Mouse (Mus musculus) lung, embryonic 14.5 days (tissue): ENCODE results near the gene Fbp2. TPM values are rescaled to one million over a fixed set of nuclear protein-coding genes. Genes with fewer than 3 reads are reported as not detected.

ENCODE experiments used
- ATAC-seq: fragments of 200-750 bp; cut with Nextera tagmentation; 2 replicates; pipeline ENCODE4 v1.8.0; 2017; ENCODE audit warnings: mild to moderate bottlenecking, moderate TSS enrichment, moderate library complexity; ENCODE audit not compliant: insufficient read depth
- DNase-seq: peaks from one replicate; pipeline ENCODE4 v3.0.0-alpha.2; 2015
- H3K27ac ChIP-seq: fragments of 300-500 bp; sonication (generic); 2 replicates; pipeline ENCODE4 v1.5.1; 2014; ENCODE audit warnings: low read depth, mild to moderate bottlenecking, moderate library complexity
- H3K27me3 ChIP-seq: fragments of 300-500 bp; sonication (generic); 2 replicates; pipeline ENCODE4 v1.6.1; 2014; ENCODE audit warnings: low read length, control low read depth; ENCODE audit not compliant: insufficient read depth
- H3K36me3 ChIP-seq: fragments of 300-500 bp; sonication (generic); 2 replicates; pipeline ENCODE4 v1.6.1; 2014; ENCODE audit warnings: control low read depth; ENCODE audit not compliant: insufficient read depth
- H3K4me1 ChIP-seq: fragments of 300-500 bp; sonication (generic); 2 replicates; pipeline ENCODE4 v1.6.1; 2014; ENCODE audit warnings: antibody characterized with exemption, control low read depth; ENCODE audit not compliant: insufficient read depth
- H3K4me2 ChIP-seq: fragments of 300-500 bp; sonication (generic); 2 replicates; pipeline ENCODE4 v1.6.1; 2014; ENCODE audit warnings: mild to moderate bottlenecking
- H3K4me3 ChIP-seq: fragments of 300-500 bp; sonication (generic); 2 replicates; pipeline ENCODE4 v1.5.1; 2014; ENCODE audit warnings: low read depth, low read length
- H3K9ac ChIP-seq: fragments of 300-500 bp; sonication (generic); 2 replicates; pipeline ENCODE4 v1.6.1; 2014
- H3K9me3 ChIP-seq: fragments of 300-500 bp; sonication (generic); 2 replicates; pipeline ENCODE4 v1.6.1; 2016; ENCODE audit warnings: low read depth, low read length, control low read depth
- CTCF ChIP-seq: IDR thresholded peaks from 2 replicates; pipeline ENCODE4 v1.5.1; 2016; ENCODE audit warnings: antibody characterized with exemption, low read depth
- WGBS: fragments of 180-500 bp; shearing (Covaris S2); extraction: QIAGEN DNeasy Blood & Tissue Kit; methylation state at CpG from one replicate; pipeline ENCODE4 v1.1.7; 2014; 5-methylcytosine and 5-hydroxymethylcytosine counted together
- polyA plus RNA-seq: library from polyadenylated mRNA; unstranded; fragments of >200 nt; fragmentation: Nextera tagmentation; extraction: Ambion mirVana; gene quantifications from 2 replicates; pipeline ENCODE4 v1.2.1, GENCODE M21; 2014

The Fbp2 gene
- polyA plus RNA-seq, 1 experiment from 2014 or later: not detected

GRCm38 (mm10) chr13:62879411-62879810 is 21.2 kb upstream of the Fbp2 start:
- Histone ChIP-seq H3K4me1 (no peaks in the 10 kb centered on the region), H3K27ac (no peak overlapping the region), H3K4me2 (no peak overlapping the region), H3K36me3 (no peaks in the 10 kb centered on the region), H3K9me3 (no peaks in the 10 kb centered on the region), H3K9ac (no peak overlapping the region), H3K27me3 (no peaks in the 10 kb centered on the region), H3K4me3 (no peak overlapping the region)
- TF ChIP-seq CTCF: no peak
- ATAC-seq: no peak
- WGBS: 38% methylated on average over 6 of the region's 6 CpGs
- no peak for DNase-seq

DNA sequence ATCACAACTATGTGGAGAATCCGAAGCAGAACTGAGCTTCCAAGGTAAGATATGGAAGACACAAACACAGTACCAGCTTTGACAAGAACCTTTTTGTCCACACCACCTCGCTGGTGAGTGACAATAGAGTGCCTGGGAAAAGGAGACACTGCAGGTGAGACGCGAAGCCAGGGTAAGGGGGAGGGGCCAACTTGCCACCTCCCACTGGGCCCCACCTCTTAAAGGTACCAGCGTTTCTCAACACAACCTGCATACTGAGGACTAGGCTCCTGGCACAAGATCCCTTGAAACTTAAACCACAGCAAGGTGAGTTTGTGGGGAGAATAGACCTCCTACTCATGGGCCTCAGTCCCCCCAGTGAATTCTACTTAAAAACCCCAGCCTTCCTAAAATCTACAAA is 19.0 kb upstream of the Fbp2 start:
- no peaks in the 10 kb centered on the region for H3K4me1 ChIP-seq
- no peak overlapping the region for H3K9ac ChIP-seq
- DNase-seq (no peak), ATAC-seq (peak; percentile 55; the same call in 1 of the 2 replicates)
- WGBS: 5% methylated on average over 5 of the region's 5 CpGs
- H3K36me3 ChIP-seq: no peaks in the 10 kb centered on the region
- no peak overlapping the region for H3K4me2 ChIP-seq
- no peaks in the 10 kb centered on the region for H3K9me3 ChIP-seq
- TF ChIP-seq CTCF: no peak
- no peak overlapping the region for H3K27ac ChIP-seq
- H3K27me3 ChIP-seq: no peaks in the 10 kb centered on the region
- H3K4me3 ChIP-seq: no peak overlapping the region

- Histone ChIP-seq H3K27me3 (no peaks in the 10 kb centered on the region), H3K36me3 (no peaks in the 10 kb centered on the region), H3K4me1 (no peaks in the 10 kb centered on the region), H3K9ac (no peak overlapping the region), H3K4me3 (no peak overlapping the region), H3K9me3 (no peaks in the 10 kb centered on the region), H3K4me2 (no peak overlapping the region), H3K27ac (no peak overlapping the region)
- DNase-seq (no peak), ATAC-seq (no peak)
- no peak for TF ChIP-seq CTCF
- 74% methylated on average over 1 of the region's 1 CpGs for WGBS
Measured at GRCm38 (mm10) chr13:62876111-62876510, 17.9 kb upstream of the Fbp2 start.

DNA sequence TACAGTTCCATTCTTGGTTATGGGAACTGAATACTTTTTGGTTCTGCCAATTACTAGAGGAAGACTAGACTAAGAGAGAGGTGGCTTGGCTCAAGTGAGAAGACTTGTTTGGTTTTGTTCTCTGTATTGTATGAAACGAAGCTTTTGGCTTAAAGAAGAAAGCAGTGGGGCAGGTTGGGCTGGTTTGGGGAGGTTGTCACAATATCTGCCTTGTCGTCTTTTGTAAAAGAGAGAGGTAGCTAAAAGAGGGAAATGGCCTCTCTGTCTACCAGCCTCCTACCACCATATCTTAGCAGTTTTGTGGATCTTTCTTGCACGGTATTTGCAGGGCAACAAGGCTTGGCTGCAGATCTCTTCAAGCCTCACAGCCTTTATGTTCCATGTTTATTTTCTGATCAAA is 14.0 kb upstream of the Fbp2 start:
- no peak for TF ChIP-seq CTCF
- Histone ChIP-seq H3K4me2 (no peak overlapping the region), H3K4me3 (no peak overlapping the region), H3K27ac (no peak overlapping the region), H3K36me3 (no peaks in the 10 kb centered on the region), H3K9me3 (no peaks in the 10 kb centered on the region), H3K4me1 (no peaks in the 10 kb centered on the region), H3K9ac (no peak overlapping the region), H3K27me3 (no peaks in the 10 kb centered on the region)
- DNase-seq (peak; percentile 31), ATAC-seq (no peak)
- WGBS: 52% methylated on average over 3 of the region's 3 CpGs

DNA sequence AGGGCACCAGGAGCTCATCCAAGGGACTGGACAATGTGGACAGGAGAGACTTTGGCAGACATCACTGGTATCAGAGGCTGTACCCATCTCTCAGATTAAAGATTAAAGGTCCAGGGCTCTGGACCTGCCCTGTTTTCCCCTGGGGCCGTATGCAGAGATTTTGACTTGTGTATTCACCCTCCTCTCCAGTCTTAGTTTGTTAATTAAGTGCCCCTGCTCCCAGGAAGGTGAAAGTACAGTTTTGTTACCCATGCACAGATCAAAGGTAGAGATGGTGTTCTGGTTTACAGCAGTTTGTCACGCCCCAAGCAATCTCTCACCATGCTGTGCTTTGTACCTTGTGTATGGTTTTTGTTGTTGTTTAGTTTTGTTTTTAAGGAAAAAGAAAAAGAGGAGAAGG is 12.4 kb upstream of the Fbp2 start:
- H3K9ac ChIP-seq: no peak overlapping the region
- H3K27ac ChIP-seq: no peak overlapping the region
- H3K27me3 ChIP-seq: no peaks in the 10 kb centered on the region
- 73% methylated on average over 2 of the region's 2 CpGs for WGBS
- TF ChIP-seq CTCF: no peak
- DNase-seq: no peak
- no peak for ATAC-seq
- no peaks in the 10 kb centered on the region for H3K9me3 ChIP-seq
- no peak overlapping the region for H3K4me2 ChIP-seq
- no peaks in the 10 kb centered on the region for H3K36me3 ChIP-seq
- H3K4me3 ChIP-seq: no peak overlapping the region
- H3K4me1 ChIP-seq: no peaks in the 10 kb centered on the region

- peak; percentile 73 for DNase-seq
- ATAC-seq: peak; percentile 39
- Histone ChIP-seq H3K4me1 (no peaks in the 10 kb centered on the region), H3K4me2 (no peak overlapping the region), H3K4me3 (no peak overlapping the region), H3K27me3 (no peaks in the 10 kb centered on the region), H3K9me3 (no peaks in the 10 kb centered on the region), H3K9ac (no peak overlapping the region), H3K36me3 (no peaks in the 10 kb centered on the region), H3K27ac (peak overlapping the region; percentile 34; the same call in 1 of the 2 replicates)
- TF ChIP-seq CTCF: no peak
- WGBS: 49% methylated on average over 4 of the region's 4 CpGs
Measured at GRCm38 (mm10) chr13:62866817-62867216, 8.6 kb upstream of the Fbp2 start.

- TF ChIP-seq CTCF: no peak
- WGBS: 57% methylated on average over 11 of the region's 11 CpGs
- Histone ChIP-seq H3K4me2 (no peak overlapping the region), H3K27ac (peak overlapping the region; percentile 34; the same call in 1 of the 2 replicates), H3K27me3 (no peaks in the 10 kb centered on the region), H3K36me3 (no peaks in the 10 kb centered on the region), H3K9me3 (no peaks in the 10 kb centered on the region), H3K4me1 (no peaks in the 10 kb centered on the region), H3K9ac (no peak overlapping the region), H3K4me3 (no peak overlapping the region)
- ATAC-seq (peak; percentile 19; the same call in 1 of the 2 replicates), DNase-seq (peak; percentile 14)
Measured at GRCm38 (mm10) chr13:62865651-62866315, 7.6 kb upstream of the Fbp2 start.
